In genomic region chr12:91254831-91255230, GRCm38 (mm10) we compare ENCODE assay signal across 24 mouse cellular contexts.
A peak's percentile ranks its signal among the peaks of the same experiment; 100 is the strongest.
DNase-seq lines count a peak whose midpoint lies in the region; ATAC-seq lines count a peak whose summit lies in the region.
"Had no signal": no experiment of that assay in that cellular context is flagged by ENCODE, and none has a peak within 500 bp of the region (broad histone marks: within the 10 kb centered on the region; RNA-seq: fewer than 3 reads in every experiment).

No protein-coding gene starts in this region.

- peak; percentile 26 for DNase-seq in CD4-positive, CD25-positive, alpha-beta regulatory T cell, adult 2 months (ENCODE audit: low read depth, low spot score)
- DNase-seq in midbrain, embryonic 14.5 days: no peak
- no peak for DNase-seq in spleen, adult 12 weeks (ENCODE audit: low spot score)
- DNase-seq in gastrocnemius, postnatal 4 days (ENCODE audit: low spot score in 2 of 2): no peak
- DNase-seq in kidney, postnatal 25 days: no peak
- DNase-seq: adrenal gland, adult 2 months; cerebellum, adult 9-11 months; gastrocnemius, adult 2 months; heart, adult 2 months; kidney, adult 11 months; kidney, postnatal 10 days; left cerebral cortex, postnatal 4 days; liver, embryonic 13.5 days; lung, postnatal 4 days; retina, postnatal 1 day; thymus, postnatal 14 days had no signal

- 96% methylated on average over 6 of the region's 6 CpGs for WGBS in midbrain, embryonic 12.5 days
- WGBS in midbrain, embryonic 14.5 days: 94% methylated on average over 6 of the region's 6 CpGs

- no peak overlapping the region for H3K4me3 ChIP-seq in midbrain, embryonic 12.5 days
- H3K4me3 ChIP-seq in midbrain, embryonic 14.5 days (replicated peaks; ENCODE audit: low read depth, low read length): no peak overlapping the region
- H3K4me3 ChIP-seq: forebrain, embryonic 10.5 days; gastrocnemius, adult 2 months; heart, adult 2 months; layer of hippocampus, adult 2 months; left cerebral cortex, adult 2 months; liver, embryonic 13.5 days; lung, embryonic 15.5 days had no signal

- ATAC-seq in CD4-positive, CD25-positive, alpha-beta regulatory T cell, adult 4 months: no peak
- 0 out of 2 replicates have a peak, but pooled peaks have one; percentile 41 for ATAC-seq in midbrain, embryonic 12.5 days (ENCODE audit: low FRiP score, low read depth)
- ATAC-seq in midbrain, embryonic 14.5 days (ENCODE audit: low FRiP score, low TSS enrichment): no peak
- peak; percentile 57; the same call in 1 of the 2 replicates for ATAC-seq in megakaryocyte progenitor cell, adult 5-6 weeks (replicated peaks; ENCODE audit: poor library complexity)

- H3K9ac ChIP-seq in midbrain, embryonic 12.5 days (replicated peaks): no peak overlapping the region
- no peak overlapping the region for H3K9ac ChIP-seq in midbrain, embryonic 14.5 days (replicated peaks; ENCODE audit: low read length)
- H3K9ac ChIP-seq: liver, embryonic 13.5 days; lung, embryonic 15.5 days had no signal

- H3K36me3 ChIP-seq in midbrain, embryonic 12.5 days: peaks cover 3% of the 10 kb centered on the region; the same call in 1 of the 2 replicates
- no peaks in the 10 kb centered on the region for H3K36me3 ChIP-seq in midbrain, embryonic 14.5 days (ENCODE audit: control insufficient read depth, insufficient read depth, low read length)
- H3K36me3 ChIP-seq: lung, embryonic 15.5 days had no signal

- H3K27ac ChIP-seq in midbrain, embryonic 12.5 days (replicated peaks): no peak overlapping the region
- no peak overlapping the region for H3K27ac ChIP-seq in midbrain, embryonic 14.5 days (replicated peaks; ENCODE audit: low read depth, low read length)
- H3K27ac ChIP-seq: forebrain, embryonic 10.5 days; gastrocnemius, adult 2 months; heart, adult 2 months; layer of hippocampus, adult 2 months; left cerebral cortex, adult 2 months; liver, embryonic 13.5 days; lung, embryonic 15.5 days had no signal

- H3K4me1 ChIP-seq in midbrain, embryonic 12.5 days: no peaks in the 10 kb centered on the region
- H3K4me1 ChIP-seq in midbrain, embryonic 14.5 days (ENCODE audit: control insufficient read depth, insufficient read depth, low read length): no peaks in the 10 kb centered on the region
- H3K4me1 ChIP-seq: forebrain, embryonic 10.5 days; liver, embryonic 13.5 days; lung, embryonic 15.5 days had no signal

- H3K9me3 ChIP-seq in midbrain, embryonic 12.5 days: no peaks in the 10 kb centered on the region
- no peaks in the 10 kb centered on the region for H3K9me3 ChIP-seq in midbrain, embryonic 14.5 days (ENCODE audit: control insufficient read depth, low read length)
- H3K9me3 ChIP-seq: forebrain, embryonic 10.5 days; liver, embryonic 13.5 days; lung, embryonic 15.5 days had no signal

- no peaks in the 10 kb centered on the region for H3K27me3 ChIP-seq in midbrain, embryonic 12.5 days
- no peaks in the 10 kb centered on the region for H3K27me3 ChIP-seq in midbrain, embryonic 14.5 days (ENCODE audit: control insufficient read depth, insufficient read depth, low read length)
- H3K27me3 ChIP-seq: liver, embryonic 13.5 days; lung, embryonic 15.5 days had no signal

- H3K4me2 ChIP-seq in midbrain, embryonic 12.5 days (replicated peaks): no peak overlapping the region
- H3K4me2 ChIP-seq in midbrain, embryonic 14.5 days (ENCODE audit: low read length): no peak overlapping the region
- H3K4me2 ChIP-seq: liver, embryonic 13.5 days; lung, embryonic 15.5 days; midbrain, embryonic 11.5 days had no signal

Comparison
In these comparisons a context has a peak if more than half of its experiments do, and no peak if none do; other contexts are left out.
1. ATAC-seq: peak in midbrain, embryonic 12.5 days (single experiment) and megakaryocyte progenitor cell, adult 5-6 weeks (single experiment); none in CD4-positive, CD25-positive, alpha-beta regulatory T cell, adult 4 months (single experiment) and midbrain, embryonic 14.5 days (single experiment).